Mouse (Mus musculus) C3H10T1/2 (cell line): ENCODE measurements around the gene Rnf38. TPM values are rescaled to one million over a fixed set of nuclear protein-coding genes. Genes with fewer than 3 reads are reported as not detected.

Source experiments
- polyA plus RNA-seq, 2 experiments: library from polyadenylated mRNA; unstranded; fragments of >200 nt; fragmentation: generic; extraction: Trizol; gene quantifications; one replicate each; pipeline ENCODE4 v1.2.1; 2012; ENCODE audit warnings: missing spikeins in 2 of 2

Gene Rnf38
- 1 to 10 TPM; 1.2 to 9.6 TPM for polyA plus RNA-seq

DNA sequence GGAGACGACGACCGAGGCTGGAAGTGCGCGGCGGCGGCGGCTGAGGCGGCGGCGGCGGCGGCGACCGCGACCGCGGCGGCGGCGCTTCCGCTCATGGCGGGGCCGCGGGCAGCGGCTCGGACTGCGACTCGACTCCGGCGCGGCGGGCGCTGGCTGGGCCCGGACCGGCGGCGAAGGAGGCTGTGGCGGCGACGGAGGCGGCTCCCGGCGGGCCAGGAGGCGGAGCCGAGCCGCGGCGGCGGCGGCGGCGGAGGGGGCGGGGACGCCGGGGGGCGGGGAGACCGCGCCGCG lies at the start of gene Rnf38:
Rnf38 (minus strand) TSS at position 77 of the 291 bp plus-strand sequence.

GRCm38 (mm10) chr4:44083945-44084344 lies 149.6 kb downstream of the Rnf38 start, which contains the start of gene Gne:
Gne (minus strand) TSS chr4:44084177.

Other genes with a start within 250 kb of the Rnf38 start
- gene Clta, start 229.3 kb downstream of the Rnf38 start, polyA plus RNA-seq, result 100 to 1,000 TPM; 487 to 576 TPM
- 10 to 100 TPM; 23.0 to 24.6 TPM for gene Gne, start 149.6 kb downstream of the Rnf38 start, polyA plus RNA-seq
- 10 to 100 TPM in 1 of 2 experiments, 1 to 10 TPM in 1; 9.1 to 19.8 TPM for gene Melk, start 67.1 kb upstream of the Rnf38 start, polyA plus RNA-seq